Mouse (Mus musculus) kidney, postnatal 14 days (tissue): Measurements from ENCODE around the gene Dcst2.

ENCODE experiments used
- DNase-seq: peaks from one replicate; pipeline ENCODE4 v3.0.0; 2022; ENCODE audit warnings: mixed read lengths

Dcst2 gene

GRCm38 (mm10) chr3:89365153-89365485, 3.3 kb downstream of the Dcst2 start, which contains the start of gene Dcst1:
Dcst1 (minus strand) TSS chr3:89365253.
- no peak for DNase-seq

- DNase-seq, result no peak
Observed at GRCm38 (mm10) chr3:89365486-89366414, 4.0 kb downstream of the Dcst2 start.

GRCm38 (mm10) chr3:89367338-89367737, 5.6 kb downstream of the Dcst2 start:
- DNase-seq, result no peak

- DNase-seq, result no peak
Observed at GRCm38 (mm10) chr3:89373581-89374231, 11.9 kb downstream of the Dcst2 start.

- DNase-seq, result no peak
Observed at GRCm38 (mm10) chr3:89377831-89378230, 16.1 kb downstream of the Dcst2 start.

- DNase-seq, result peak; percentile 82
Observed at GRCm38 (mm10) chr3:89378394-89379067, 16.8 kb downstream of the Dcst2 start.

- DNase-seq, result peak; percentile 16
Observed at GRCm38 (mm10) chr3:89379388-89380131, 17.8 kb downstream of the Dcst2 start.

- no peak for DNase-seq
Observed at GRCm38 (mm10) chr3:89380291-89380690, 18.5 kb downstream of the Dcst2 start.

- no peak for DNase-seq
Observed at GRCm38 (mm10) chr3:89380711-89381110, 18.9 kb downstream of the Dcst2 start.

GRCm38 (mm10) chr3:89381233-89381632, 19.5 kb downstream of the Dcst2 start:
- DNase-seq, result no peak

- no peak for DNase-seq
Observed at GRCm38 (mm10) chr3:89382033-89382882, 20.5 kb downstream of the Dcst2 start.

GRCm38 (mm10) chr3:89382950-89383349, 21.2 kb downstream of the Dcst2 start:
- no peak for DNase-seq

GRCm38 (mm10) chr3:89383651-89384255, 22.0 kb downstream of the Dcst2 start:
- no peak for DNase-seq

GRCm38 (mm10) chr3:89384331-89385076, 22.7 kb downstream of the Dcst2 start:
- peak; percentile 16 for DNase-seq

GRCm38 (mm10) chr3:89385451-89385850, 23.7 kb downstream of the Dcst2 start:
- no peak for DNase-seq

GRCm38 (mm10) chr3:89386438-89387420, 25.0 kb downstream of the Dcst2 start:
- no peak for DNase-seq

- DNase-seq, result no peak
Observed at GRCm38 (mm10) chr3:89387632-89388031, 25.9 kb downstream of the Dcst2 start.

GRCm38 (mm10) chr3:89388134-89388881, 26.5 kb downstream of the Dcst2 start:
- peak; percentile 68 for DNase-seq
